Mouse (Mus musculus): ENCODE data around the gene Ss18l1. TPM values are rescaled to one million over a fixed set of nuclear protein-coding genes. Genes with fewer than 3 reads are reported as not detected.
A peak's percentile ranks its signal among the peaks of the same experiment; 100 is the strongest.

The Ss18l1 gene
- total RNA-seq (2012; rRNA removed) = 2.1 and 3.0 TPM in 2 replicates
- total RNA-seq (2014; rRNA removed) = 2.0 TPM in 2 replicates
- 1.7 and 2.1 TPM in 2 replicates for polyA plus RNA-seq (2012; ENCODE audit: insufficient read length, low read depth)

- Histone ChIP-seq H3K4me3 (replicated peaks in 1 of 3; ENCODE audit: low read depth in 2 of 3, low read length in 2 of 3, poor library complexity in 1 of 3) (peak within 1 kb of the TSS; percentile 96 to 98 (median 98)), H3K9ac (ENCODE audit: insufficient read depth, low read depth) (peak within 1 kb of the TSS; percentile 92), H3K9me3 (replicated peaks; ENCODE audit: low read length) (no peaks in the 10 kb centered on the region), H3K27me3 (replicated peaks) (no peaks in the 10 kb centered on the region), H3K4me2 (ENCODE audit: insufficient read depth, low read depth, poor library complexity, severe bottlenecking) (peak within 1 kb of the TSS; percentile 92), H3K27ac (ENCODE audit: insufficient read depth, low read depth) (peak within 1 kb of the TSS; percentile 83), H3K36me3 (replicated peaks in 1 of 2; ENCODE audit: control insufficient read depth in 1 of 2, insufficient read depth in 1 of 2, low read length in 1 of 2) (peaks cover 22 to 42% of the 10 kb centered on the region in 2 experiments), H3K4me1 (ENCODE audit: control insufficient read depth in 1 of 2, insufficient read depth in 2 of 2) (peaks cover 13 to 27% of the 10 kb centered on the region in 2 experiments; a peak in 3 of 4 replicates), H3K79me2 (replicated peaks; ENCODE audit: control insufficient read depth, extremely low read depth, insufficient read depth, poor library complexity, severe bottlenecking) (peaks cover 39% of the 10 kb centered on the region)
- in situ Hi-C loops (cut with MboI; ENCODE audit: low pct_ligation_motif_present, low pct_unique_long_range_greater_than_20kb, low sequenced_read_pairs) = no loop called here
- dilution Hi-C loops (cut with MboI; ENCODE audit: extremely low pct_ligation_motif_present, extremely low pct_unique_long_range_greater_than_20kb, low sequenced_read_pairs) = no loop called here
- peak; percentile 84 for DNase-seq (ENCODE audit: extremely low read depth)
- TF ChIP-seq CHD2 (IDR thresholded peaks at IDR 0.05; ENCODE audit: low read length) = peak; percentile 30
- 0 out of 2 replicates have a peak, but pooled peaks have one; percentile 28 for TF ChIP-seq MAX (IDR thresholded peaks at IDR 0.05; ENCODE audit: low read length)
- TF ChIP-seq HCFC1 (IDR thresholded peaks at IDR 0.05; ENCODE audit: low read depth, low read length) = peak; percentile 51
- peak; percentile 46 for TF ChIP-seq SIN3A (IDR thresholded peaks at IDR 0.05; ENCODE audit: low read length)
- TF ChIP-seq MAZ (IDR thresholded peaks at IDR 0.05; ENCODE audit: low read depth, low read length) = 0 out of 2 replicates have a peak, but pooled peaks have one; percentile 56
- peak; percentile 95; the same call in 1 of the 2 replicates for TF ChIP-seq CHD1 (IDR thresholded peaks at IDR 0.05; ENCODE audit: low read depth, low read length)
- peak; percentile 45 for TF ChIP-seq BHLHE40 (IDR thresholded peaks at IDR 0.05; ENCODE audit: low read depth, low read length)
- TF ChIP-seq RCOR1 (conservative IDR thresholded peaks at IDR 0.05; ENCODE audit: low read depth, low read length) = no peak
- peak; percentile 18; the same call in 1 of the 2 replicates for TF ChIP-seq ELF1 (IDR thresholded peaks at IDR 0.05; ENCODE audit: low read depth, low read length)
- TF ChIP-seq POLR2A (IDR thresholded peaks at IDR 0.05; ENCODE audit: low read depth, low read length) = peak; percentile 84
- no peak for TF ChIP-seq RAD21 (IDR thresholded peaks at IDR 0.05; ENCODE audit: low read depth, low read length)
- TF ChIP-seq JUN (IDR thresholded peaks at IDR 0.05; ENCODE audit: insufficient read depth, low read depth, low read length) = no peak
- TF ChIP-seq POLR2AphosphoS2 (IDR thresholded peaks at IDR 0.05; ENCODE audit: low read depth, low read length) = peak; percentile 67; the same call in 1 of the 2 replicates
- TF ChIP-seq MEF2A (IDR thresholded peaks at IDR 0.05; ENCODE audit: borderline replicate concordance, low read depth, low read length) = peak; percentile 10; the same call in 1 of the 2 replicates
- TF ChIP-seq ZMIZ1 (IDR thresholded peaks at IDR 0.05; ENCODE audit: low read depth, low read length) = peak; percentile 77; the same call in 1 of the 2 replicates
- peak; percentile 38; the same call in 1 of the 2 replicates for TF ChIP-seq TCF12 (IDR thresholded peaks at IDR 0.05; ENCODE audit: low read depth, low read length)
- peak; percentile 48 for TF ChIP-seq NRF1 (IDR thresholded peaks at IDR 0.05; ENCODE audit: low read depth, low read length)
- TF ChIP-seq NELFE (IDR thresholded peaks at IDR 0.05; ENCODE audit: low read depth, low read length) = peak; percentile 85
- TF ChIP-seq ETS1 (conservative IDR thresholded peaks at IDR 0.05; ENCODE audit: low read depth, low read length) = no peak
Observed at GRCm38 (mm10) chr2:180042256-180042857, at the start of gene Ss18l1, which contains the start of gene Psma7. Gene Ss18l1 (plus strand): TSS chr2:180042509. Gene Psma7 (minus strand): TSS chr2:180042433.

DNA sequence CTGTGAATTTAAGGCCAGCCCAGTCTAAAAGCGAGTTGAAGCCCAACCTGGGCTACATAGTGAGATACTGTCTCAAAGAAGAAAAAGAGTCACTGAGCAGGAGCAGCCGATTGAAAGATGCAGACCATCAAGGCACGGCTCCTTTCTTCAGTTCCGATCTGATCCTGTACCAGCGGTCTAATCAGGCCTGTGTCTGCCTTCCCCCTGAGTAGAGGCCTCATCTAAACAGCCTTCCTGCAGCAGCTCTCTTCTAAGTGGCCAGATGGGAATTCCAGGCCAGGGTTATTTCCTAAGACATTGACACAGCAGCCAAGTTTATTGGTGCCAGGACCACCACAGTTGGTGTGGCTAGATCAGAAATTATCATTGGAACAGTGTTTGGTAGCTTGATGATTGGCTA lies 49.2 kb upstream of the Ss18l1 start:
- Histone ChIP-seq H3K4me2 (ENCODE audit: insufficient read depth, low read depth, poor library complexity, severe bottlenecking) (no peak overlapping the region), H3K4me3 (replicated peaks in 1 of 3; ENCODE audit: low read depth in 2 of 3, low read length in 2 of 3, poor library complexity in 1 of 3) (no peak overlapping the region), H3K27ac (ENCODE audit: insufficient read depth, low read depth) (no peak overlapping the region), H3K79me2 (replicated peaks; ENCODE audit: control insufficient read depth, extremely low read depth, insufficient read depth, poor library complexity, severe bottlenecking) (no peaks in the 10 kb centered on the region), H3K9me3 (replicated peaks; ENCODE audit: low read length) (no peaks in the 10 kb centered on the region), H3K4me1 (ENCODE audit: control insufficient read depth in 1 of 2, insufficient read depth in 2 of 2) (peaks cover 5 to 6% of the 10 kb centered on the region in 2 experiments; a peak in 3 of 4 replicates), H3K36me3 (replicated peaks in 1 of 2; ENCODE audit: control insufficient read depth in 1 of 2, insufficient read depth in 1 of 2, low read length in 1 of 2) (no peaks in the 10 kb centered on the region), H3K9ac (ENCODE audit: insufficient read depth, low read depth) (no peak overlapping the region), H3K27me3 (replicated peaks) (peaks cover 5% of the 10 kb centered on the region)
- TF ChIP-seq MAZ (IDR thresholded peaks at IDR 0.05; ENCODE audit: low read depth, low read length) (no peak), CHD2 (IDR thresholded peaks at IDR 0.05; ENCODE audit: low read length) (no peak), USF1 (IDR thresholded peaks at IDR 0.05; ENCODE audit: low read depth, low read length) (no peak)
- in situ Hi-C loops (cut with MboI; ENCODE audit: low pct_ligation_motif_present, low pct_unique_long_range_greater_than_20kb, low sequenced_read_pairs) (no loop called here), dilution Hi-C loops (cut with MboI; ENCODE audit: extremely low pct_ligation_motif_present, extremely low pct_unique_long_range_greater_than_20kb, low sequenced_read_pairs) (no loop called here)
- no peak for DNase-seq (ENCODE audit: extremely low read depth)
